Mouse (Mus musculus) 3134 (cell line): ENCODE results near the gene Ddah1.
"Not testable (repeated sequence)": the region's sequence is repeated elsewhere in the genome, so short reads cannot be mapped to it uniquely, and the experiment has no call there.

ENCODE experiments used
- DNase-seq: peaks from one replicate; pipeline ENCODE4 v3.0.0-alpha.2; 2011; ENCODE audit warnings: low spot score; ENCODE audit not compliant: insufficient read length; ENCODE audit errors: extremely low read depth

Ddah1 gene

DNA sequence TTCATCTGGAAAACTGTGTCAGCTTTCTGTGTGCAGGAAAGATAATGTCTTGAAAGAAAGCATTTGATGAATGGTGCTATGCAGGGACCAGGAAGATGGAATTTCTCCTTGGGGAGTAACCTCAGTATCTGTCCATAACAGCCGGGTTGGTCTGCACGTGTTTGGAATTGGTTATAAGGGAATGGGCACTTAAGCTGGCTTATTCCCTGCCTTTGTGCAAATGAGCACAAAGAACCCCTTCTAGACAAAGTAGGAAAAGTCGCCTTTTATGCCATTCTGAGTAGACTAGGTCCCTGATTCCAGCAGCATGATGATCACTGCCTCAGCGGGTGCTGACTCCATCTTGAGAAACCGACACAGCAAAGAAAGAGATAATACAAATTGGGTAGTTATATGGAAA is 96.0 kb downstream of the Ddah1 start:
- DNase-seq = no peak

GRCm38 (mm10) chr3:145855299-145855698 is 96.8 kb downstream of the Ddah1 start:
- DNase-seq = no peak

DNA sequence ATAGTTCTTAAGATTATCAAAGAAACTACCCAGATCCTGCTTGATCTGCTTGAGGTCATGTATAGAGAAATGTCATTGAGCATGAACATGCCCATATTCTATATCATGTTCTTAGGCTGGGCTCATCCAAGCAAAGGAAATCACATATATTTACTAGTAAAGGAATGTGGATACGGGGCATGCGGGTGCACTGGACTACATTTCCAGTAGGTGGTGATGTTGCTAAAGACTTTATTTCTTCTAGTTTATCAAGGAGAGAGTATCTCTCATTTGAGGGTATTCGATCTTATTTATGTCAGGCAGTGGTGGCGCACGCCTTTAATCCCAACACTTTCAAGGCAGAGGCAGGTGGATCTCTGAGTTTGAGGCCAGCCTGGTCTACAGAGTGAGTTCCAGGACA is 99.9 kb downstream of the Ddah1 start:
- DNase-seq = no peak

DNA sequence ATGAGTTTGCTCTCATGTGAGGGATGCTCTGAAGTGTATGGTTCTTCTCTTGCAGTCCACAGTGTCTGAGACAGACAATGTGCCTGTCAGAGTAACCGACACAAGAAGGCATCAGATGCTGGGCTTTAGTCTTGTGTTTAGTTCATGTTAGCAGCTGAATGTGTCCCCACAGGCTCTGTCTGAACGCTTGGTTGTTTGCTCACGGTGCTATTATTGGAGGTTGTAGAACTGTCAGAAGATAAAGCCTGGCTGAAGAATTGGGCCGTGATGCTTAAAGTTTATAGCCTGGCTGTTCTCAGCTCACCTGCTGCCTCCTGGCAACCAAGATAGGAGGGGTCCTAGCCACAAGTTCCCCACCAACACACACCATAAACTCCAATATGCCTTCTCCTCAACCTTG is 104.0 kb downstream of the Ddah1 start:
- no peak for DNase-seq

GRCm38 (mm10) chr3:145864033-145864712 is 105.7 kb downstream of the Ddah1 start:
- no peak for DNase-seq

DNA sequence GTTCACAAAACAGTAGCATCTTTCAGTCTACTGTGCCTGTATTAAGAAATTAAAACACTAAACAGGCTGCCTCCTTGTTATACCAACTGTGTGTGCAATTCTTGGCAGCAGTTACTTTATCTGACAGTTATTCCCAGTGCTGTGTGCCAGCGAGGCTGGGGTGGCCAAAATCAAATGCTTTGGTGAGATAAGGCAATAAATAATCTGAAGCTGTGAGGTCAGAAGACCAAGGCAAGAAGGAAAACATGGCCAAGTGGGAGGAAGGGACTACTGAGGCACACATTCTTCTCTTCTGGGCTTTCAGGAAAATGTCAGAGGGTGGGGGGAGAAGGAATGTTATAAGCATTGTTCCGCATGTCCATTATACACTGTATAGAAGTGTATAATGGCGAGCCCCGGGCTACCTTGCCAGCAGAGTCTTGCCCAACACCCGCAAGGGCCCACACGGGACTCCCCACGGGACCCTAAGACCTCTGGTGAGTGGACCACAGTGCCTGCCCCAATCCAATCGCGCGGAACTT is 106.3 kb downstream of the Ddah1 start:
- DNase-seq = no peak

DNA sequence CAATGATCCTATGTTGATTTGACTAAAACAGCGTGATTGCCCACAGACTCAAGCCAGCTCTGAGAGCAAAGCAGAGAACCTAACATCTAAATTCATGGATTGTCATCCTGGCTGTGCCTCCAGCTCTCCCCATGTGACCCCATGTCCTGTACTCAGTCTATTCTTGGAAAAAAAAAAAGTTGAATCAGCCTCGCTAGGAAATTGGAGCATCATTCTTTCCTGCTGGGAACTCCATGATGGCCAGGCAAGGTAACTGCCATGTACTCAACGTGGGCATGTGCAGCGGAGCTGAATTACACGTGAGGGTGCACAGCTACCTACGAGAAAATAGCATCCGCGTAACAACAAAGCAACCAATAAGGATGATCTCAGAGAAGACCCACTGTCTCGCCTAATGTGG is 114.2 kb downstream of the Ddah1 start:
- DNase-seq = no peak

GRCm38 (mm10) chr3:145873271-145873670 is 114.8 kb downstream of the Ddah1 start:
- no peak for DNase-seq

- no peak for DNase-seq
Observed at GRCm38 (mm10) chr3:145874126-145874525, 115.7 kb downstream of the Ddah1 start.

DNA sequence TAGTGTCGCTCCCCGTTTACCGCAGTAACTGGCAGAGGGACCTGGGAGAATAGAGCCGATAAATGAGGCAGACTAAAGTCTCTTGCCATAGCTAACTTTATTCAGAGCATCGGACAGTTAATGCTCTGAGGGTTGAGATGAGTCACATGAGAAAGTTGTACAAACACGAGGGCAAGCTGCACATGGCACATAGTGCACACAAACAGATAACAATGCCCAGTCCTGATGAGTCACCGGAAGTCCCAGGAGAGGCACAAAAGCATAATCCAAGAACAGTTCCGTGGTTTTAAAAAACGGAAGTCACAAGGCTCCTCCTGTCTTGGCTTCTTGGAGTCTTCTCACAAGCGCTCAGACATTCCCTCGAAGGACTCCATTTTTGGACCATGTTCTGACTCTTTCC is 117.6 kb downstream of the Ddah1 start:
- DNase-seq = peak; percentile 49

GRCm38 (mm10) chr3:145878867-145879266 is 120.4 kb downstream of the Ddah1 start:
- DNase-seq = not testable (repeated sequence)

GRCm38 (mm10) chr3:145880335-145880734 is 121.9 kb downstream of the Ddah1 start:
- DNase-seq = no peak

GRCm38 (mm10) chr3:145882076-145882874 is 123.8 kb downstream of the Ddah1 start:
- DNase-seq = no peak

GRCm38 (mm10) chr3:145883233-145883632 is 124.8 kb downstream of the Ddah1 start:
- no peak for DNase-seq

DNA sequence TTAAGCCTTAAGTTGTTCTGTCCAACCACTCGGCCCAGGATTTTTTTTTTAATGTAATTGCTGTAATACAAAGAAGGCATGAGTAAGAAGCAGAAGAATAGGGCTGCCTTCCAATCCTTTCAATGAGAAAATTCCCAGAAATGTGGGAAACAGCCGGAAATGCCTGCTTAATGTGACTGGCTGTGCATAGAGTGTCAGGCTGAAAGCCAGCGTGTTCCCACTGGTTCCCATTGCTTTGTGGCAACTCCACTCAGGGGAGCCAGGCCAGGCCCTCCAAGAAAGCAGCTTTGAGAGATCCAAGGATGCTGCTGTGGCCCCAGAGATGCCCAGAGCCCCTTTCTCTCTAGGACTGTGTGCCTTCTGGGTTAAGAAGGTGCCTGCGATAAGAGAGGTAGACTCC is 126.9 kb downstream of the Ddah1 start:
- DNase-seq = peak; percentile 55

GRCm38 (mm10) chr3:145885851-145886464 is 127.5 kb downstream of the Ddah1 start:
- DNase-seq = peak; percentile 75

DNA sequence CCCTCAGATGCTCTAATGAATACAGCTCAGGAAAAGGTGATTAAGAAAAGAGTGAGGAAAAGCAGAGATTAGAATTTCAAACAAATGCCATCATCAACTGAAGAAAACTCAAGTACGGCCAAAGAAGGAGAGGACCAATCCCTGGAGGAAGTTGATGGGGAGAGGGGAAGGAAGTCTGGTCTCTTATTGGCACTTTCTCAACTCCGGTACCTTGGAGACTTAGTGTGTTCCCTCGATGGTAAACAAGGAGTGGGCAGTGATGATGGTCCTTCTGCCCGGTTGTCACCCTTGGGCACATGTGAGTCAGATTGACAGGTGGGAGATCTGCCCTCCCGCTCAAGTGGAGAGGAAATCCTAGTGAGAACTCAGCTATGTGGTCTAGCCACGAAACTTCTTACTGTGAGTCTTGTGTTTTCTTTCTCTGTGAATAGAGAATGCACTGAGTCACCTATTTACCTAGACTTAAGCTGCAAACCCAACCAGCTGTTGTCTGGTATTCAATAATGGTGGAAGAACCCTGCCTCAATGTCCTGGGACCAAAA is 129.0 kb downstream of the Ddah1 start:
- DNase-seq = peak; percentile 28

GRCm38 (mm10) chr3:145890346-145891132 is 132.1 kb downstream of the Ddah1 start:
- no peak for DNase-seq

DNA sequence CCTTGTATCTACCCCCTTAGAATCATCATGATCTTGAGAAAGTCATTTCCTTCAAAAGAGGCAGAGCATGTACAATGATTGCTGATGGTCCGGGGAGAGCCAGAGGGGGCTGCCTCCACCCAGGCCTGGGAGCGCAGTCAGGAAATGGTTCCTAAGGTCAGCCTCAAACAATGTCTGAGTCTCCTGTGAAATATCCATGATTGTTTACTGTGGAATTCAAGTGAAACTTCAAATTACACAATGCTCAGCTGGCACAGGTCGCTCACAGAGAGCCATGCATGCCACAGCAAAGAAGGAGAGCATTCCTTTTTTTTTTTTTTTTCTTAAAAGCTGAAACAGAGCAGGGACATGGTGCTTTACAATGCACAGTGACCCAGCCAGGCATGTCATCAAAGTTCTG is 134.0 kb downstream of the Ddah1 start:
- DNase-seq = no peak

- no peak for DNase-seq
Observed at GRCm38 (mm10) chr3:145894131-145894530, 135.7 kb downstream of the Ddah1 start.
